Mouse (Mus musculus): ENCODE measurements around the gene Mthfd1l. TPM values are rescaled to one million over a fixed set of nuclear protein-coding genes. Genes with fewer than 3 reads are reported as not detected.
"Not testable (repeated sequence)": the region's sequence is repeated elsewhere in the genome, so short reads cannot be mapped to it uniquely, and the experiment has no call there.

The Mthfd1l gene
- total RNA-seq, 2 experiments from 2014 or later, result 6.6 to 8.0 TPM

- DNase-seq, result peak; percentile 27
These were observed 73.6 kb downstream of the Mthfd1l start for GRCm38 (mm10) chr10:4046496-4046895.

- no peak for DNase-seq
These were observed 74.7 kb downstream of the Mthfd1l start for GRCm38 (mm10) chr10:4047666-4048065.

GRCm38 (mm10) chr10:4050236-4050635, 77.3 kb downstream of the Mthfd1l start:
- no peak for DNase-seq

- no peak for DNase-seq
These were observed 79.8 kb downstream of the Mthfd1l start for GRCm38 (mm10) chr10:4052711-4053110.

GRCm38 (mm10) chr10:4053278-4054061, 80.6 kb downstream of the Mthfd1l start:
- peak; percentile 33 for DNase-seq

GRCm38 (mm10) chr10:4054589-4054988, 81.7 kb downstream of the Mthfd1l start:
- DNase-seq, result no peak

GRCm38 (mm10) chr10:4057397-4057796, 84.5 kb downstream of the Mthfd1l start:
- no peak for DNase-seq

- DNase-seq, result no peak
These were observed 84.9 kb downstream of the Mthfd1l start for GRCm38 (mm10) chr10:4057832-4058231.

- DNase-seq, result no peak
These were observed 88.4 kb downstream of the Mthfd1l start for GRCm38 (mm10) chr10:4061071-4061987.

GRCm38 (mm10) chr10:4063537-4063936, 90.6 kb downstream of the Mthfd1l start:
- DNase-seq, result no peak

GRCm38 (mm10) chr10:4065295-4066084, 92.6 kb downstream of the Mthfd1l start:
- no peak for DNase-seq

GRCm38 (mm10) chr10:4069258-4069826, 96.4 kb downstream of the Mthfd1l start:
- DNase-seq, result no peak

GRCm38 (mm10) chr10:4070061-4070460, 97.1 kb downstream of the Mthfd1l start:
- DNase-seq, result no peak

- no peak for DNase-seq
These were observed 98.3 kb downstream of the Mthfd1l start for GRCm38 (mm10) chr10:4071069-4071844.

GRCm38 (mm10) chr10:4071845-4072345, 99.0 kb downstream of the Mthfd1l start:
- no peak for DNase-seq

GRCm38 (mm10) chr10:4072491-4072890, 99.6 kb downstream of the Mthfd1l start:
- DNase-seq, result not testable (repeated sequence)

- DNase-seq, result no peak
These were observed 105.4 kb downstream of the Mthfd1l start for GRCm38 (mm10) chr10:4078220-4078840.

- DNase-seq, result no peak
These were observed 106.2 kb downstream of the Mthfd1l start for GRCm38 (mm10) chr10:4078979-4079630.

- DNase-seq, result peak; percentile 81
These were observed 106.8 kb downstream of the Mthfd1l start for GRCm38 (mm10) chr10:4079643-4080244.

GRCm38 (mm10) chr10:4083609-4084008, 110.7 kb downstream of the Mthfd1l start:
- DNase-seq, result no peak

All from heart, postnatal 4 days (tissue).